Mouse (Mus musculus) intestine, embryonic 14.5 days (tissue): Measurements from ENCODE around the gene Rpn1. TPM values are rescaled to one million over a fixed set of nuclear protein-coding genes. Genes with fewer than 3 reads are reported as not detected.

Experiments used
- ATAC-seq: fragments of 200-750 bp; cut with Nextera tagmentation; replicated peaks from 2 replicates; pipeline ENCODE4 v1.8.0; 2017; ENCODE audit warnings: low read depth, moderate number of reproducible peaks, moderate TSS enrichment, moderate library complexity; ENCODE audit not compliant: low FRiP score, low TSS enrichment
- DNase-seq: peaks from one replicate; pipeline ENCODE4 v3.0.0-alpha.2; 2018; ENCODE audit warnings: low spot score
- H3K27ac ChIP-seq: fragments of 300-500 bp; sonication (generic); 2 replicates; pipeline ENCODE4 v1.5.1; 2014; ENCODE audit warnings: low read depth, mild to moderate bottlenecking, control low read depth
- H3K27me3 ChIP-seq: fragments of 300-500 bp; sonication (generic); replicated peaks from 2 replicates; pipeline ENCODE4 v1.6.1; 2014; ENCODE audit warnings: low read length, control low read depth; ENCODE audit not compliant: control insufficient read depth, insufficient read depth
- H3K36me3 ChIP-seq: fragments of 300-500 bp; sonication (generic); 2 replicates; pipeline ENCODE4 v1.6.1; 2014; ENCODE audit warnings: low read length, control low read depth; ENCODE audit not compliant: control insufficient read depth, insufficient read depth
- H3K4me1 ChIP-seq: fragments of 300-500 bp; sonication (generic); replicated peaks from 2 replicates; pipeline ENCODE4 v1.6.1; 2014; ENCODE audit warnings: low read length, control low read depth, mixed read lengths; ENCODE audit not compliant: control insufficient read depth, insufficient read depth
- H3K4me2 ChIP-seq: fragments of 300-500 bp; sonication (generic); 2 replicates; pipeline ENCODE4 v1.6.1; 2014; ENCODE audit warnings: low read length
- H3K4me3 ChIP-seq: fragments of 300-500 bp; sonication (generic); 2 replicates; pipeline ENCODE4 v1.5.1; 2014; ENCODE audit warnings: low read depth, low read length, control low read depth, mixed read lengths
- H3K9ac ChIP-seq: fragments of 300-500 bp; sonication (generic); 2 replicates; pipeline ENCODE4 v1.6.1; 2014; ENCODE audit warnings: mild to moderate bottlenecking, low read length
- H3K9me3 ChIP-seq: fragments of 300-500 bp; sonication (generic); 2 replicates; pipeline ENCODE4 v1.6.1; 2016; ENCODE audit warnings: low read length, control low read depth; ENCODE audit not compliant: control insufficient read depth
- WGBS: fragments of 180-500 bp; shearing (Covaris S2); extraction: QIAGEN DNeasy Blood & Tissue Kit; methylation state at CpG from one replicate; pipeline ENCODE4 v1.1.7; 2014; 5-methylcytosine and 5-hydroxymethylcytosine counted together
- polyA plus RNA-seq: library from polyadenylated mRNA; unstranded; fragments of >200 nt; fragmentation: Nextera tagmentation; extraction: Ambion mirVana; gene quantifications from 2 replicates; pipeline ENCODE4 v1.2.1, GENCODE M21; 2014

The Rpn1 gene
- polyA plus RNA-seq, 1 experiment from 2014 or later = 386 TPM

DNA sequence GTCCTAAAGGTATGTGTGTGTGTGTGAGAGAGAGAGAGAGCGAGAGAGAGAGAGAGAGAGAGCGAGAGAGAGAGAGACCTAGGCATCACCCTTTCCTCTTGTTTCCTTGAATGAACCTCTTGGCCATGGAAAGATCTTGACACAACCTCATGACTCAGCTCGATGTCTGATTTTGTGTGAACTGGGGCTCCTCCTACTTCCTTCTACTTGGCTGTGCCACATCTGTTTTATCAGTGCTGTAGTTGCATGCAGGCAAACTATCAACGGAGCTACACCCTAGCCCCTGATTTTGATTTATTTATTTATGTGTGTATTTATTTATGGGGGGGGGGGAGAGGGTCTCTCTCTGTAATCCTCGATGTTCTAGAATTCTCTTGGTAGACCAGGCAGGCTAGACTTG lies 36.4 kb upstream of the Rpn1 start:
- H3K27ac ChIP-seq = peak overlapping the region; percentile 3; the same call in 1 of the 2 replicates
- no peak overlapping the region for H3K9ac ChIP-seq
- WGBS = 66% methylated on average over 5 of the region's 5 CpGs
- ATAC-seq (no peak), DNase-seq (no peak)
- no peak overlapping the region; the same call in 1 of the 2 replicates for H3K4me2 ChIP-seq
- no peaks in the 10 kb centered on the region for H3K36me3 ChIP-seq
- peaks cover 11% of the 10 kb centered on the region for H3K4me1 ChIP-seq
- no peak overlapping the region for H3K4me3 ChIP-seq
- H3K9me3 ChIP-seq = no peaks in the 10 kb centered on the region
- H3K27me3 ChIP-seq = no peaks in the 10 kb centered on the region; the same call in 1 of the 2 replicates

- Histone ChIP-seq H3K9me3 (no peaks in the 10 kb centered on the region), H3K27me3 (no peaks in the 10 kb centered on the region; the same call in 1 of the 2 replicates), H3K4me1 (peaks cover under 1% of the 10 kb centered on the region), H3K27ac (no peak overlapping the region), H3K36me3 (no peaks in the 10 kb centered on the region), H3K4me2 (no peak overlapping the region; the same call in 1 of the 2 replicates), H3K9ac (no peak overlapping the region), H3K4me3 (no peak overlapping the region)
- DNase-seq (peak; percentile 65), ATAC-seq (peak; percentile 25; the same call in 1 of the 2 replicates)
- 68% methylated on average over 6 of the region's 6 CpGs for WGBS
Observed at GRCm38 (mm10) chr6:88049008-88049407, 35.3 kb upstream of the Rpn1 start.

GRCm38 (mm10) chr6:88051206-88051605 lies 33.1 kb upstream of the Rpn1 start:
- no peaks in the 10 kb centered on the region; the same call in 1 of the 2 replicates for H3K27me3 ChIP-seq
- H3K9ac ChIP-seq = no peak overlapping the region
- H3K4me3 ChIP-seq = no peak overlapping the region
- no peak overlapping the region for H3K27ac ChIP-seq
- H3K36me3 ChIP-seq = no peaks in the 10 kb centered on the region
- 90% methylated on average over 5 of the region's 5 CpGs for WGBS
- no peak overlapping the region for H3K4me2 ChIP-seq
- no peaks in the 10 kb centered on the region; the same call in 1 of the 2 replicates for H3K4me1 ChIP-seq
- ATAC-seq (no peak), DNase-seq (no peak)
- H3K9me3 ChIP-seq = no peaks in the 10 kb centered on the region

- ATAC-seq (no peak), DNase-seq (no peak)
- H3K4me2 ChIP-seq = no peak overlapping the region
Observed at GRCm38 (mm10) chr6:88053228-88054080, 30.8 kb upstream of the Rpn1 start.

GRCm38 (mm10) chr6:88054081-88054835 lies 30.0 kb upstream of the Rpn1 start:
- H3K4me3 ChIP-seq = no peak overlapping the region
- DNase-seq (no peak), ATAC-seq (no peak)
- WGBS = 43% methylated on average over 9 of the region's 9 CpGs
- H3K4me2 ChIP-seq = no peak overlapping the region
- H3K27ac ChIP-seq = no peak overlapping the region
- no peaks in the 10 kb centered on the region for H3K9me3 ChIP-seq
- no peaks in the 10 kb centered on the region; the same call in 1 of the 2 replicates for H3K4me1 ChIP-seq
- no peaks in the 10 kb centered on the region for H3K36me3 ChIP-seq
- H3K9ac ChIP-seq = no peak overlapping the region
- no peaks in the 10 kb centered on the region; the same call in 1 of the 2 replicates for H3K27me3 ChIP-seq

More at GRCm38 (mm10) chr6:88053228-88054080, 30.8 kb upstream of the Rpn1 start:
- Histone ChIP-seq H3K36me3 (no peaks in the 10 kb centered on the region), H3K4me3 (no peak overlapping the region), H3K27me3 (no peaks in the 10 kb centered on the region; the same call in 1 of the 2 replicates), H3K4me1 (no peaks in the 10 kb centered on the region; the same call in 1 of the 2 replicates), H3K9me3 (no peaks in the 10 kb centered on the region), H3K27ac (no peak overlapping the region), H3K9ac (no peak overlapping the region)
- WGBS = 46% methylated on average over 11 of the region's 11 CpGs

DNA sequence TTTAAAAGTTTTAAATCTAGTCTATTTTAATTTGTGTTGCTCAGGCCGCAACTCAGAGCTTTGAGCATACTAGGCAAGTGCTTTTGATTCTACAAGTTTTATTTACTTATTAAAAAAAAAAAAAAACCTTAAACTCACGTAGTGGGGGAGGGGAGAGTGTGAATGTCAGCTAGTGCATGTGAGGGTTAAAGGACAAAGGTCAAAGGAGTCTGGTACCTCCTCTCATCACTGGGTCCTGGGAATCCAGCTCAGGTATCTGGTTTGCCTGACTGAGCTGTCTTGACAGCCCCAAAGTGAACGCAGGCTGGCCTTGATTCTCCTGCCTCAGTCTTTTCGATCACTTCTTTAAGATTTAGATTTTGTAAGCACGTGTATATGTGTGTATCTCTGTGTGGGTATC lies 28.6 kb upstream of the Rpn1 start:
- no peaks in the 10 kb centered on the region; the same call in 1 of the 2 replicates for H3K4me1 ChIP-seq
- 66% methylated on average over 5 of the region's 5 CpGs for WGBS

DNA sequence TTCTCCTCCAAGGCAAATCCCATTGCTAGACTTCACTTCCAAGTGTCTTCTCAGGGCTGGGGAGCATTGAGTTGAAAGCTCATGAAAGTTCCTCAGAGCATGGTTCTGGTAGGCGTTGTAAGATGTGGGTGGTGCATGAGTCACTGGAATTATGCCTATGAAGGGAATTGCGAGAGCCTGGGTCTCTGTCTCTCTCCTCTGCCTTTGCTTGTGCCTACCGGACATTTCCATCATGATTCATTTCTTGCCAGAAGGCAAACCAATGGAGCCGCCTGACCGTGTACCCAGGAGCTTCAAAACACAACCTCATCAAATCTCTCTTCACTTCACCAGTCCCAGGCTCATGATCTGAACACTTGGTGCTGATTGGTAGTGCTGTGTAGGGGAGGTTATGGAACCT lies 27.4 kb upstream of the Rpn1 start:
- Histone ChIP-seq H3K4me3 (no peak overlapping the region), H3K27ac (no peak overlapping the region), H3K9ac (no peak overlapping the region), H3K9me3 (no peaks in the 10 kb centered on the region), H3K27me3 (no peaks in the 10 kb centered on the region), H3K36me3 (no peaks in the 10 kb centered on the region), H3K4me2 (no peak overlapping the region), H3K4me1 (no peaks in the 10 kb centered on the region; the same call in 1 of the 2 replicates)
- ATAC-seq (no peak), DNase-seq (no peak)
- 86% methylated on average over 5 of the region's 5 CpGs for WGBS

More for the DNA sequence above, 28.6 kb upstream of the Rpn1 start:
- no peak overlapping the region for H3K9ac ChIP-seq
- no peak for DNase-seq
- no peaks in the 10 kb centered on the region for H3K36me3 ChIP-seq
- H3K27me3 ChIP-seq = no peaks in the 10 kb centered on the region; the same call in 1 of the 2 replicates
- no peaks in the 10 kb centered on the region for H3K9me3 ChIP-seq
- no peak overlapping the region for H3K4me2 ChIP-seq
- no peak overlapping the region for H3K4me3 ChIP-seq
- ATAC-seq = no peak
- H3K27ac ChIP-seq = no peak overlapping the region

GRCm38 (mm10) chr6:88059903-88060302 lies 24.4 kb upstream of the Rpn1 start:
- Histone ChIP-seq H3K27ac (no peak overlapping the region), H3K4me2 (no peak overlapping the region), H3K4me3 (no peak overlapping the region), H3K4me1 (no peaks in the 10 kb centered on the region; the same call in 1 of the 2 replicates), H3K9me3 (no peaks in the 10 kb centered on the region), H3K36me3 (no peaks in the 10 kb centered on the region), H3K9ac (no peak overlapping the region), H3K27me3 (no peaks in the 10 kb centered on the region)
- ATAC-seq (no peak), DNase-seq (no peak)
- WGBS = 77% methylated on average over 5 of the region's 5 CpGs
